Mouse (Mus musculus): ENCODE data around the gene Rasgef1b.

DNA sequence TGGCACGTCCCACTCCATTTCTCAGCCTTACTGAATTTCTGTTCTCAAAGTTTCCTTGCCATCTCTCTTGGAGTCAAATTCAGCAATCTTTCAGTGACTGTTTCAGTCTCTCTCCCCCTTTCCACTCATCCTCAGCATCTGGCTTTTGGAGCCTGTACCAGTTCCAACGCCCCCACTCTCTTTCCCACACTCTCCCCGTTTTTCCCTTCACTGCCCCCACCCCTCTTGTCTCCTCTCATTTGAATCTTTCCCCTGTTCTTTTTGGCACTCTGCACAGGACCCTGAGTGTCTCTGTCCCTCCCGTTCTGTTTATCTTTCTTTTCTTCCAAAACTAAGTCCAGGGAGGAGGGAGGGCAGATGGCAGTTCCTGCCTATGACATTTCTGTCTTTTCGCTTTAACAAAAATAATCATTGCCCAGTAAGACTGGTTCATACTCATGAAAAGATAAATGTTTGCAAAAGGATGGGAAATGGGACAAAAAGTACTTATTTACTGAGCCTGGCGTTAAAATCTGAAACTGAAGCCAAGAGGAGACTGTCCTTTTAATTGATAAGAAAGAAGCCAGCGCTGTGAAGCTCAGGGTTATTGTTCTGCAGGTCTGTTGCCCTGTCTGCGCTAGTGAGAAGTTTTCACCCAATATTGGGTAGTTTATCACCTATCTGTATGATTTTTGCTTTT lies 388.4 kb downstream of the Rasgef1b start:
- TF ChIP-seq POLR2A (IDR thresholded peaks at IDR 0.05; ENCODE audit: control insufficient read depth, extremely low read depth, insufficient read depth, low read length, poor library complexity) (no peak), CTCF (IDR thresholded peaks at IDR 0.05; ENCODE audit: borderline replicate concordance, control insufficient read depth, extremely low read depth, insufficient read depth, low read length, poor library complexity) (no peak)
